Mouse (Mus musculus) embryonic facial prominence, embryonic 10.5 days (tissue): ENCODE data around the gene Tead2. TPM values are rescaled to one million over a fixed set of nuclear protein-coding genes. Genes with fewer than 3 reads are reported as not detected.

ENCODE experiments used
- DNase-seq: peaks from one replicate; pipeline ENCODE4 v3.0.0-alpha.2; 2017; ENCODE audit warnings: low spot score
- H3K27ac ChIP-seq: fragments of 300-500 bp; sonication (generic); replicated peaks from 2 replicates; pipeline ENCODE4 v1.5.1; 2016; ENCODE audit warnings: mild to moderate bottlenecking
- H3K27me3 ChIP-seq: fragments of 300-500 bp; sonication (generic); replicated peaks from 2 replicates; pipeline ENCODE4 v1.6.1; 2016; ENCODE audit warnings: low read depth, mild to moderate bottlenecking; ENCODE audit not compliant: poor library complexity, severe bottlenecking
- H3K36me3 ChIP-seq: fragments of 300-500 bp; sonication (generic); replicated peaks from 2 replicates; pipeline ENCODE4 v1.6.1; 2016; ENCODE audit warnings: mild to moderate bottlenecking, moderate library complexity
- H3K4me1 ChIP-seq: fragments of 300-500 bp; sonication (generic); 2 replicates; pipeline ENCODE4 v1.6.1; 2016
- H3K4me3 ChIP-seq: fragments of 300-500 bp; sonication (generic); 2 replicates; pipeline ENCODE4 v1.5.1; 2016; ENCODE audit warnings: mild to moderate bottlenecking, moderate library complexity
- H3K9me3 ChIP-seq: fragments of 300-500 bp; sonication (generic); 2 replicates; pipeline ENCODE4 v1.6.1; 2016; ENCODE audit warnings: mild to moderate bottlenecking
- WGBS: fragments of 180-500 bp; shearing (Covaris S2); methylation state at CpG from one replicate; pipeline ENCODE4 v1.1.7; 2016; 5-methylcytosine and 5-hydroxymethylcytosine counted together
- polyA plus RNA-seq: library from polyadenylated mRNA; unstranded; fragments of >200 nt; fragmentation: Nextera tagmentation; extraction: Ambion mirVana; gene quantifications from 2 replicates; pipeline ENCODE4 v1.2.1, GENCODE M21; 2016

The Tead2 gene
- polyA plus RNA-seq, 1 experiment from 2014 or later, result 394 TPM

DNA sequence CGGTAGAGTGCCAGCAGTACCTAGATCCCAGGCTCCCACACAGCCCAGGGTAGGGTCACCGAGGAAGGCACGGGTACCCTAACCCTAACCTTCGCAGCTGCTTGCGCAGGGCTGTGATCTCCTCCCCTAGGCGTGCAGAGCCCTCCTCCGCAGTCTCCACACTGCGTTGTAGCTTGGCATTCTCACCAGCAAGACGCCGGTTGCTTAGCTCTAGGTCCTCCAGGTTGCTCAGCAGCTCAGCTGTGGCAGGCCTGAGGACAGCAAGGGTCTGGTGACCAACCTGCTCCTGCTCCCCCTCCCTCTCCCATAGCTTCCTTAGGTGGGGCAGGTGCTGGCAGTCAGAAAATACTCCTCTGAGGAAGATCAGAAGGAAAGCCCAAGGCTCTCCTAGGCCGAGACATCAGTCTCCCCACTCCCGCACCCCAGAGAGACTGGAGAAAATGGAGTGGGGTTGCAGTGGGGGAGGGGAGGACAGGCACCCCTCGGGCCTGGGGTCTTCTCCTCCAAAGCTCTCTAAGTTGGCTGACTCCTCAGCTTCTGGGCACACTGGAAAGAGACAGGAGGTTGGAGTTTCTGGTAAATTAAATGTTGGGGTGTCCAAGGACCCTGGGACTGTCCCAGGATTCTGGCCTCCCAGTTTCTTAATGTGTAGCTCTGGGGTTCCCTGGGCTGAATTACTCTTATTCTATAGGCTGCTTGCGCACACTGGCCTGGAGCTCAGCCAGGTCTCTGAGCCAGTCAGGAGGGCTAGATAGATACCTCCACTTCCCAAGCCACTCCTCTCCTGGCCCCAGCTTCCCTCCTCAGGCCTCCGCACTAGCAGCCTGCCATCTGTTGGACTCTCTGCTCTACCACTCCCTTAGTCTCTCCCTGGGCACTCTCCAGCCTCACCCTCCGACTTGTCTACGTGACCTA, 21.4 kb upstream of the Tead2 start:
- Histone ChIP-seq H3K36me3 (no peaks in the 10 kb centered on the region), H3K9me3 (no peaks in the 10 kb centered on the region), H3K27ac (0 out of 2 replicates have a peak overlapping the region, but pooled peaks have one; percentile 7), H3K27me3 (peaks cover 58% of the 10 kb centered on the region), H3K4me3 (no peak overlapping the region), H3K4me1 (peaks cover 48% of the 10 kb centered on the region)
- 72% methylated on average over 17 of the region's 17 CpGs for WGBS
- DNase-seq, result no peak

GRCm38 (mm10) chr7:45195341-45196175, 20.0 kb upstream of the Tead2 start:
- WGBS, result 54% methylated on average over 13 of the region's 13 CpGs
- Histone ChIP-seq H3K27me3 (peaks cover 54% of the 10 kb centered on the region), H3K4me3 (no peak overlapping the region), H3K27ac (0 out of 2 replicates have a peak overlapping the region, but pooled peaks have one; percentile 20), H3K36me3 (no peaks in the 10 kb centered on the region), H3K4me1 (peaks cover 48% of the 10 kb centered on the region), H3K9me3 (no peaks in the 10 kb centered on the region)
- no peak for DNase-seq

GRCm38 (mm10) chr7:45196176-45196535, 19.4 kb upstream of the Tead2 start:
- Histone ChIP-seq H3K36me3 (no peaks in the 10 kb centered on the region), H3K4me1 (peaks cover 46% of the 10 kb centered on the region), H3K27me3 (peaks cover 51% of the 10 kb centered on the region), H3K9me3 (no peaks in the 10 kb centered on the region), H3K4me3 (no peak overlapping the region), H3K27ac (0 out of 2 replicates have a peak overlapping the region, but pooled peaks have one; percentile 20)
- WGBS, result 83% methylated on average over 4 of the region's 4 CpGs
- DNase-seq, result no peak

- Histone ChIP-seq H3K27ac (no peak overlapping the region), H3K9me3 (no peaks in the 10 kb centered on the region), H3K4me3 (no peak overlapping the region), H3K4me1 (peaks cover 38% of the 10 kb centered on the region), H3K36me3 (no peaks in the 10 kb centered on the region), H3K27me3 (peaks cover 51% of the 10 kb centered on the region)
- 70% methylated on average over 5 of the region's 5 CpGs for WGBS
- no peak for DNase-seq
These were observed 18.6 kb upstream of the Tead2 start for GRCm38 (mm10) chr7:45196994-45197393.

DNA sequence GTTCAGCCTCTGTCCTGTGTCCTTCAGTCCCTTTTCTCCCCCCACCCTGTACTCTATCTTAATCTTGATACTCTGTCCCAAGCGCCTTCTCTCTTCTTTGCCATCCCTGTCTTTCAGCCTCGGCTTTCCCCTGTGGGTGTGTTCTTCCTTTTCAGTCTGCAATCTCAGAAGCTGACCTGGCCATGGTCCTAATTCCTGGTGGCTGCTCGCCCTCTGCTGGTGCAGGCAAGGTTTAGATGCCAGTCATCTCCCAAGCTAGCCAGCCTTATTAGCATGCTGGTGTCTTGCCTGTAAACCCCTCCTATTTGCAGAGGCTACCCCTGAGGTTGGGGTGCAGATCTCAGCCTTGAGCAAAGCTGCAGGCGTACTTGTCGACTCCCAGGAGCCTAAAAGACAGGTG, 17.1 kb upstream of the Tead2 start:
- 12% methylated on average over 5 of the region's 5 CpGs for WGBS
- Histone ChIP-seq H3K27me3 (peaks cover 59% of the 10 kb centered on the region), H3K9me3 (no peaks in the 10 kb centered on the region), H3K4me3 (no peak overlapping the region), H3K36me3 (no peaks in the 10 kb centered on the region), H3K27ac (peak overlapping the region; percentile 7; the same call in 1 of the 2 replicates), H3K4me1 (peaks cover 27% of the 10 kb centered on the region)
- peak; percentile 79 for DNase-seq

- Histone ChIP-seq H3K4me1 (peaks cover 27% of the 10 kb centered on the region), H3K4me3 (no peak overlapping the region), H3K9me3 (no peaks in the 10 kb centered on the region), H3K36me3 (no peaks in the 10 kb centered on the region), H3K27ac (no peak overlapping the region), H3K27me3 (peaks cover 57% of the 10 kb centered on the region)
- DNase-seq, result no peak
- WGBS, result 81% methylated on average over 11 of the region's 11 CpGs
These were observed 16.6 kb upstream of the Tead2 start for GRCm38 (mm10) chr7:45198961-45199360.

GRCm38 (mm10) chr7:45202654-45203053, 12.9 kb upstream of the Tead2 start:
- no peak overlapping the region for H3K27ac ChIP-seq
- H3K27me3 ChIP-seq, result peaks cover 36% of the 10 kb centered on the region
- DNase-seq, result no peak
- H3K36me3 ChIP-seq, result no peaks in the 10 kb centered on the region
- WGBS, result 59% methylated on average over 10 of the region's 10 CpGs
- H3K9me3 ChIP-seq, result no peaks in the 10 kb centered on the region
- peaks cover 15% of the 10 kb centered on the region for H3K4me1 ChIP-seq
- no peak overlapping the region for H3K4me3 ChIP-seq

DNA sequence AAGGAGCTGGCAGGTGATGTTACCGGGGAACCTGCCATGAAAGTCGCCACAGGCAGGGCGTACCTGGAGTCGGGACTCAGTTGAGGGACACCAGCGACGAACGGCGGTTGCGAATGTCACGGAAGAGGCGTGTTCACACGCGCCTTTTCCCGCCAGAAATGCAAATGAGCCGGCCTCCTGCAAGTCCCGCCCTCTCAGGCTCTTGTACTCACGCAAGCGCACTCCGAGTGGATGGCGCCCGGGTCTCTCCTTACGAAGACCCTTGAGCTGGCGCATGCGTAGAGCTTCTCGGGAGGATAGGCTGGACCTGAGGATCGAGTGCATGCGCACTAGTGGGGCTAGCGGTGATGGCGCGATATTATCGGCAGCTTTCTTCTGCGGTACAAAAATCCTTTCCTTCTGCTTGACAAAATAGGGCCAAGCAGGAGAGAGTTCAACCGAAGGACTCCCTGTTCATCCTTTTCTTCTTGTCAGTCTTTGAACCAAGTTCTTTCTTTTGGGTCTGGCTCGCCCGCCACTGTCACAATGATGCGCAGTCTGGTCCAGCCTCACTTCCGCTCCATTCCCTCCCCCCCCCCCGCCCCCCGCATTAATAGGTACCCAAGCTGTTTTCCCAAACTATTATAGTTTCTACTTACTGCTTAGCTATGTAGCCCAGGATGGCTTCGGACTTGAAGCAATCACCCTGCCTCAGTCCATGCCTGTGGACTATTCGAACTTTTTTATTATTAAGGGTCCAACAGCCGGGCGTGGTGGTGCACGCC, 11.0 kb upstream of the Tead2 start, which contains the start of gene Ccdc155:
Gene Ccdc155, minus strand, starts transcription at position 513 of the 764 bp plus-strand sequence.
- Histone ChIP-seq H3K27ac (peak within 1 kb of the TSS; percentile 87), H3K9me3 (no peaks in the 10 kb centered on the region), H3K36me3 (no peaks in the 10 kb centered on the region), H3K27me3 (peaks cover 41% of the 10 kb centered on the region), H3K4me3 (peak within 1 kb of the TSS; percentile 61), H3K4me1 (peaks cover 8% of the 10 kb centered on the region)
- WGBS, result 9% methylated on average over 44 of the region's 44 CpGs
- DNase-seq, result peak; percentile 99

DNA sequence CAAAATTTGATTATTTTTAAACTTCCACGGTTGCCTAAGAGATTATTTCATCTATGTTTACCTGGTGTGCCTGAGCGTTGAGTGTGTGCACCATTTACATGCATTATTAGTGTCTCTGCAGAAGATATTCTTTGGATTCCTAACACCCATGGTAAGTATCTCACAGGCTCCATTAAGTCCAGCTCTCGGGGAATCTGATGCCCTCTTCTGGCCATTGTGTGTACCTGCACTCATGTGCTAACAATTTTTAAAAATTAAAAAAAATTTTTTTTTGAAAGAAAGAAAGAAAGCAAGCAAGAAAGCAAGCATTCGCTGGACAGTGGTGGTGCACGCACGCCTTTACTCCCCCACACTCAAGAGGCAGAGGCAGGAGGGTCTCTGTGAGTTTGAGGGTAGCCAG, 7.3 kb upstream of the Tead2 start:
- DNase-seq, result no peak
- H3K36me3 ChIP-seq, result no peaks in the 10 kb centered on the region
- H3K9me3 ChIP-seq, result no peaks in the 10 kb centered on the region
- peaks cover 16% of the 10 kb centered on the region for H3K4me1 ChIP-seq
- no peak overlapping the region for H3K27ac ChIP-seq
- peaks cover 52% of the 10 kb centered on the region for H3K27me3 ChIP-seq
- WGBS, result 80% methylated on average over 6 of the region's 6 CpGs
- no peak overlapping the region for H3K4me3 ChIP-seq

DNA sequence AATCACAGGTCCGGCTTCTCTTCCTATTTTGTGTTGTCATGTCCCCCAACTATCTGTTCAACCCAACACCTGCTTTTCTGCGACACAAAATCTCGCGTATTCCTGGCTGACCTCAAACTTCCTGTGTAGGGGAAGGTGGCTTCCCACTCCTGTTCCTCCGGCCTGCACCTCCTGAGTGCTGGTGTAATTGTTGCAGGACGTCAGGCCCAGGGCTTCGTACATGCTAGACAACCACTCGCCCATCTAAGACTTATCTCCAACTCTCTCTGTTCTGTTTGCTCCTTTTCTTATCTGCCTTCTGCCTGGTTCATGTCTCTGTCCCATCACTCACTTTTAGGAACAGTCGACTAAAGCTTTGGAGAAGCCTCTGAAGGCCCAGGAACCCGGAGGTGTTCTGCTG, 4.5 kb upstream of the Tead2 start:
- no peaks in the 10 kb centered on the region for H3K9me3 ChIP-seq
- WGBS, result 74% methylated on average over 10 of the region's 10 CpGs
- H3K4me3 ChIP-seq, result no peak overlapping the region
- H3K27me3 ChIP-seq, result peaks cover 54% of the 10 kb centered on the region
- no peak overlapping the region for H3K27ac ChIP-seq
- no peaks in the 10 kb centered on the region for H3K36me3 ChIP-seq
- peaks cover 24% of the 10 kb centered on the region for H3K4me1 ChIP-seq
- no peak for DNase-seq

DNA sequence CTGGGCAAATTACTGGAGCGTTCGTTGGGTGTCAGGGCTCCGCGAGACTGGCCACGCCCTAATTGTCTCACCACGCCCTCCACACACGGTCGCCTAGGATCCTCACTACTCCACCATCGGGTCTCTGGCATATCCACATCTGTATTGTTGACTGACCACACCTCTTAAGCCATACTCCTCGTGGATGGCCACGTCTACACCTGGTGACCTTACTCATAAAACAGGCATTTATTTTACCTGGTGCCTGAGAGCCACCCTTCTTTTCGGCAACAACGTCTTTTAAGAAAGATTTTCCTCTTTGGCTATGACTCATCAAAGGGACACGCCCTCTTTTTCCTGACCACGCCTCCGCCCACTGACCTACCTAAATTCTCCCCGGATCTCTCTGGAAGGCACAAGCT, 3.7 kb upstream of the Tead2 start, which contains the start of gene Dkkl1:
Gene Dkkl1, minus strand, starts transcription at position 297 of the 401 bp plus-strand sequence.
- Histone ChIP-seq H3K4me3 (peak within 1 kb of the TSS; percentile 41), H3K4me1 (peaks cover 29% of the 10 kb centered on the region), H3K27ac (no peak within 1 kb of the TSS), H3K9me3 (no peaks in the 10 kb centered on the region), H3K27me3 (peaks cover 54% of the 10 kb centered on the region), H3K36me3 (peaks cover 1% of the 10 kb centered on the region; the same call in 1 of the 2 replicates)
- no peak for DNase-seq
- WGBS, result 6% methylated on average over 17 of the region's 17 CpGs

GRCm38 (mm10) chr7:45212356-45212755, 3.2 kb upstream of the Tead2 start:
- 70% methylated on average over 7 of the region's 7 CpGs for WGBS
- no peak for DNase-seq
- peaks cover 54% of the 10 kb centered on the region for H3K27me3 ChIP-seq
- H3K4me3 ChIP-seq, result no peak overlapping the region
- H3K4me1 ChIP-seq, result peaks cover 34% of the 10 kb centered on the region
- H3K36me3 ChIP-seq, result peaks cover 6% of the 10 kb centered on the region
- H3K27ac ChIP-seq, result no peak overlapping the region
- H3K9me3 ChIP-seq, result no peaks in the 10 kb centered on the region
